Mouse (Mus musculus) stomach, postnatal 0 days (tissue): ENCODE data around the gene Ptpn13.

Experiments used
- CTCF ChIP-seq: IDR thresholded peaks from 2 replicates; pipeline ENCODE4 v1.5.1; 2016; ENCODE audit warnings: antibody characterized with exemption, low read depth, mild to moderate bottlenecking, moderate library complexity
- EP300 ChIP-seq: optimal IDR thresholded peaks from 2 replicates; pipeline ENCODE3; 2016; ENCODE audit warnings: antibody characterized with exemption

GRCm38 (mm10) chr5:103614356-103614755 lies 189.4 kb downstream of the Ptpn13 start:
- TF ChIP-seq CTCF, result no peak
- no peak for TF ChIP-seq EP300
